Mouse (Mus musculus) CH12.LX (cell line): ENCODE results near the gene Tas1r3. TPM values are rescaled to one million over a fixed set of nuclear protein-coding genes. Genes with fewer than 3 reads are reported as not detected.
A peak's percentile ranks its signal among the peaks of the same experiment; 100 is the strongest.

Experiments
- DNase-seq: peaks from one replicate; pipeline ENCODE4 v3.0.0-alpha.2; 2013; ENCODE audit errors: extremely low read depth
- H3K27ac ChIP-seq: 2 replicates; pipeline ENCODE4 v1.5.1; 2012; ENCODE audit warnings: low read depth, mild to moderate bottlenecking, control low read depth, moderate library complexity; ENCODE audit not compliant: insufficient read depth
- H3K27me3 ChIP-seq: replicated peaks from 2 replicates; pipeline ENCODE3; 2012; ENCODE audit warnings: inconsistent platforms
- H3K36me3 ChIP-seq, 2 experiments: replicated peaks in 1 of 2; 2 replicates each; pipeline versions ENCODE3 to v1.6.1; 2012; ENCODE audit warnings: inconsistent platforms in 1 of 2, low read length in 1 of 2, mild to moderate bottlenecking in 1 of 2, mixed read lengths in 1 of 2, moderate library complexity in 1 of 2; ENCODE audit not compliant: control insufficient read depth in 1 of 2, insufficient read depth in 1 of 2
- H3K4me1 ChIP-seq, 2 experiments: 2 replicates each; pipeline ENCODE4 v1.6.1; 2012; ENCODE audit warnings: inconsistent platforms in 1 of 2, moderate library complexity in 1 of 2; ENCODE audit not compliant: insufficient read depth in 2 of 2, control insufficient read depth in 1 of 2
- H3K4me2 ChIP-seq: 2 replicates; pipeline ENCODE4 v1.6.1; 2012; ENCODE audit warnings: low read depth, mild to moderate bottlenecking, control low read depth; ENCODE audit not compliant: poor library complexity, insufficient read depth, severe bottlenecking
- H3K4me3 ChIP-seq, 3 experiments: fragments of 150-350 bp in 1 of 3; sonication (generic) in 1 of 3; replicated peaks in 1 of 3; 2 replicates each; pipeline versions ENCODE3 to v1.5.1; 2011 to 2012; ENCODE audit warnings: low read depth in 2 of 3, low read length in 2 of 3, mild to moderate bottlenecking in 2 of 3, moderate library complexity in 2 of 3, control low read depth in 1 of 3, improper control_type of control experiment in 1 of 3, inconsistent platforms in 1 of 3, mixed read lengths in 1 of 3; ENCODE audit not compliant: poor library complexity in 1 of 3
- H3K79me2 ChIP-seq: replicated peaks from 2 replicates; pipeline ENCODE4 v1.6.1; 2012; ENCODE audit warnings: mild to moderate bottlenecking, moderate library complexity; ENCODE audit not compliant: control insufficient read depth, poor library complexity, insufficient read depth, severe bottlenecking; ENCODE audit errors: extremely low read depth
- H3K9ac ChIP-seq: 2 replicates; pipeline ENCODE4 v1.6.1; 2012; ENCODE audit warnings: low read depth, mild to moderate bottlenecking, control low read depth, moderate library complexity; ENCODE audit not compliant: insufficient read depth
- H3K9me3 ChIP-seq: replicated peaks from 2 replicates; pipeline ENCODE3; 2012; ENCODE audit warnings: low read length, inconsistent platforms, mixed read lengths
- BHLHE40 ChIP-seq: IDR thresholded peaks from 2 replicates; pipeline ENCODE4 v1.6.1; 2011; ENCODE audit warnings: mild to moderate bottlenecking, low read depth, low read length, improper control_type of control experiment
- CHD2 ChIP-seq: IDR thresholded peaks from 2 replicates; pipeline ENCODE4 v1.6.1; 2011; ENCODE audit warnings: low read length, improper control_type of control experiment
- CTCF ChIP-seq, 2 experiments: IDR thresholded peaks in 1 of 2; conservative IDR thresholded peaks in 1 of 2; 2 replicates each; pipeline ENCODE4 v1.5.1; 2011 to 2012; ENCODE audit warnings: low read depth in 2 of 2, low read length in 2 of 2, improper control_type of control experiment in 1 of 2, inconsistent platforms in 1 of 2, mild to moderate bottlenecking in 1 of 2, moderate library complexity in 1 of 2
- E2F4 ChIP-seq: IDR thresholded peaks from 2 replicates; pipeline ENCODE4 v1.6.1; 2011; ENCODE audit warnings: low read depth, low read length, improper control_type of control experiment; ENCODE audit not compliant: insufficient replicate concordance
- ELF1 ChIP-seq: IDR thresholded peaks from 2 replicates; pipeline ENCODE4 v1.6.1; 2014; ENCODE audit warnings: low read depth, mild to moderate bottlenecking, inconsistent platforms, low read length, improper control_type of control experiment
- GABPA ChIP-seq: IDR thresholded peaks from 2 replicates; pipeline ENCODE4 v1.6.1; 2012; ENCODE audit warnings: low read depth, low read length, improper control_type of control experiment, inconsistent platforms; ENCODE audit not compliant: insufficient replicate concordance
- IRF4 ChIP-seq: IDR thresholded peaks from 2 replicates; pipeline ENCODE4 v1.6.1; 2014; ENCODE audit warnings: low read depth, mild to moderate bottlenecking, inconsistent platforms, low read length, improper control_type of control experiment
- JUN ChIP-seq: IDR thresholded peaks from 2 replicates; pipeline ENCODE4 v1.6.1; 2011; ENCODE audit warnings: low read depth, mild to moderate bottlenecking, low read length, improper control_type of control experiment, moderate library complexity; ENCODE audit not compliant: insufficient read depth
- JUND ChIP-seq: conservative IDR thresholded peaks from 2 replicates; pipeline ENCODE4 v1.6.1; 2011; ENCODE audit warnings: low read depth, low read length, improper control_type of control experiment
- MAX ChIP-seq: IDR thresholded peaks from 2 replicates; pipeline ENCODE4 v1.6.1; 2011; ENCODE audit warnings: low read length, improper control_type of control experiment
- MAZ ChIP-seq: IDR thresholded peaks from 2 replicates; pipeline ENCODE4 v1.6.1; 2012; ENCODE audit warnings: low read depth, mild to moderate bottlenecking, inconsistent platforms, low read length, improper control_type of control experiment, moderate library complexity
- NELFE ChIP-seq: IDR thresholded peaks from 2 replicates; pipeline ENCODE4 v1.6.1; 2011; ENCODE audit warnings: low read depth, low read length, improper control_type of control experiment
- RCOR1 ChIP-seq: conservative IDR thresholded peaks from 2 replicates; pipeline ENCODE4 v1.6.1; 2012; ENCODE audit warnings: low read depth, mild to moderate bottlenecking, inconsistent platforms, low read length, improper control_type of control experiment
- SMC3 ChIP-seq: IDR thresholded peaks from 2 replicates; pipeline ENCODE4 v1.6.1; 2011; ENCODE audit warnings: low read depth, low read length, improper control_type of control experiment
- TBP ChIP-seq: conservative IDR thresholded peaks from 2 replicates; pipeline ENCODE4 v1.6.1; 2011; ENCODE audit warnings: low read depth, low read length, improper control_type of control experiment
- USF1 ChIP-seq: IDR thresholded peaks from 2 replicates; pipeline ENCODE4 v1.6.1; 2014; ENCODE audit warnings: low read depth, mild to moderate bottlenecking, inconsistent platforms, low read length, improper control_type of control experiment
- USF2 ChIP-seq: conservative IDR thresholded peaks from 2 replicates; pipeline ENCODE4 v1.6.1; 2011; ENCODE audit warnings: low read depth, low read length, improper control_type of control experiment
- ZC3H11A ChIP-seq: IDR thresholded peaks from 2 replicates; pipeline ENCODE4 v1.6.1; 2012; ENCODE audit warnings: low read depth, mild to moderate bottlenecking, inconsistent platforms, low read length, improper control_type of control experiment
- ZKSCAN1 ChIP-seq: IDR thresholded peaks from 2 replicates; pipeline ENCODE4 v1.6.1; 2012; ENCODE audit warnings: low read depth, inconsistent platforms, low read length, improper control_type of control experiment, borderline replicate concordance
- dilution Hi-C: fragments of 300-500 bp; cut with MboI; formaldehyde crosslinking; loops from 2 replicates; pipeline ENCODE4 v1.14.3; 2020; ENCODE audit warnings: low sequenced_read_pairs; ENCODE audit not compliant: extremely low pct_unique_long_range_greater_than_20kb, extremely low pct_ligation_motif_present
- in situ Hi-C: fragments of 300-500 bp; cut with MboI; formaldehyde crosslinking; loops from 3 replicates; pipeline ENCODE4 v1.14.3; 2019; ENCODE audit warnings: low sequenced_read_pairs, low pct_ligation_motif_present, low pct_unique_long_range_greater_than_20kb, mixed read lengths
- polyA plus RNA-seq: library from polyadenylated mRNA; unstranded; fragments of >175 nt; gene quantifications from 2 replicates; pipeline ENCODE4 v1.2.1, GENCODE M21; 2012; ENCODE audit warnings: low read depth; ENCODE audit not compliant: insufficient read length
- total RNA-seq, 2 experiments: library from RNA; depleted of rRNA; stranded (reverse); fragments of 300-350 nt in 1 of 2; fragments of >200 nt in 1 of 2; gene quantifications; 2 replicates each; pipeline ENCODE4 v1.2.3; 2012 to 2014

Tas1r3 gene
- total and polyA plus RNA-seq, 3 experiments, result 0.15 to 0.89 (median 0.47) TPM

GRCm38 (mm10) chr4:155841651-155842270 is 21.4 kb downstream of the Tas1r3 start:
- H3K9ac ChIP-seq, result no peak overlapping the region
- TF ChIP-seq ZC3H11A, result no peak
- TF ChIP-seq USF1, result no peak
- no peak for TF ChIP-seq ZKSCAN1
- no peak for TF ChIP-seq CHD2
- no peak for TF ChIP-seq MAX
- no peak for TF ChIP-seq TBP
- no peak for TF ChIP-seq ELF1
- no peak for TF ChIP-seq BHLHE40
- TF ChIP-seq NELFE, result no peak
- in situ Hi-C loops (no loop called here), dilution Hi-C loops (no loop called here)
- H3K9me3 ChIP-seq, result peaks cover 3% of the 10 kb centered on the region
- H3K4me2 ChIP-seq, result no peak overlapping the region
- H3K4me1 ChIP-seq, result peaks cover 18 to 32% of the 10 kb centered on the region in 2 experiments
- H3K27me3 ChIP-seq, result no peaks in the 10 kb centered on the region
- no peak overlapping the region for H3K27ac ChIP-seq
- no peak for DNase-seq
- no peak overlapping the region for H3K4me3 ChIP-seq
- peaks cover 17 to 23% of the 10 kb centered on the region in 2 experiments for H3K36me3 ChIP-seq
- no peaks in the 10 kb centered on the region for H3K79me2 ChIP-seq

DNA sequence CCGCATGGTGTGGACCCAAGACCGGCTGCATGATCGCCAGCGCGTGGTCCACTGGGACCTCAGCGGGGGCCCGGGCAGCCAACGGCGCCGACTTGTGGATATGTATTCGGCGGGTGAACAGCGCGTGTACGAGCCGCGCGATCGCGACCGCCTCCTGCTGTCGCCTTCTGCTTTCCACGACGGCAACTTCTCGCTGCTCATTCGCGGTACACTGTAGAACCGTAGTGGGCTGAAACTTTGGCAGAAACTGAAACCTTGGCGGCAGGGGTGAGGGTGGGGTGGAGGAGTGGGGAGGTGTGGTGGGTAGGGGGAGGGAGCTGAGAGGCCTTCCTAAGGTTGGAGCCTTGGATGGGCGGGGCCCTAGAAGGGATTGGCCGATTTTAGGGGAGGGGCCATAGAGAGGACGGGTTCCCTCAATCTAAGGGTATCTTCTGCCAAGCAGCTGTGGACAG is 22.1 kb downstream of the Tas1r3 start:
- Histone ChIP-seq H3K4me2 (peak overlapping the region; percentile 90), H3K36me3 (peaks cover 17 to 23% of the 10 kb centered on the region in 2 experiments), H3K9me3 (peaks cover 3% of the 10 kb centered on the region), H3K4me1 (peaks cover 18 to 28% of the 10 kb centered on the region in 2 experiments), H3K9ac (peak overlapping the region; percentile 71; the same call in 1 of the 2 replicates), H3K4me3 (peak overlapping the region in 1 of 3 experiments; percentile 76), H3K79me2 (no peaks in the 10 kb centered on the region), H3K27ac (no peak overlapping the region), H3K27me3 (no peaks in the 10 kb centered on the region)
- no peak for TF ChIP-seq TBP
- TF ChIP-seq IRF4, result no peak
- TF ChIP-seq CTCF (conservative IDR thresholded peaks at IDR 0.05 in 1 of 2, IDR thresholded peaks at IDR 0.05 in 1 of 2; ENCODE audit: low read depth in 2 of 2, low read length in 2 of 2), result peak in 1 of 2 experiments; percentile 53; a peak in 2 of 4 replicates
- no peak for TF ChIP-seq JUN
- TF ChIP-seq USF2, result no peak
- no peak for TF ChIP-seq RCOR1
- peak; percentile 23 for TF ChIP-seq SMC3
- no peak for TF ChIP-seq JUND
- TF ChIP-seq GABPA, result no peak
- no peak for TF ChIP-seq E2F4
- 0 out of 2 replicates have a peak, but pooled peaks have one; percentile 23 for TF ChIP-seq MAZ
- TF ChIP-seq CHD2, result no peak
- dilution Hi-C loops (no loop called here), in situ Hi-C loops (no loop called here)
- DNase-seq, result no peak
